Mouse (Mus musculus) thymus, adult 2 months (tissue): ENCODE results near the gene Oosp3. TPM values are rescaled to one million over a fixed set of nuclear protein-coding genes. Genes with fewer than 3 reads are reported as not detected.

Source experiments
- DNase-seq: peaks from one replicate; pipeline ENCODE4 v3.0.0; 2021
- H3K27ac ChIP-seq: fragments of 200-500 bp; 2 replicates; pipeline ENCODE4 v1.5.1; 2012; ENCODE audit warnings: low read length, control low read depth; ENCODE audit not compliant: control insufficient read depth, insufficient read depth
- H3K27me3 ChIP-seq: fragments of 200-500 bp; 2 replicates; pipeline ENCODE4 v1.6.1; 2012; ENCODE audit warnings: mild to moderate bottlenecking, low read length, moderate library complexity, mixed read lengths; ENCODE audit not compliant: control insufficient read depth, insufficient read depth
- H3K36me3 ChIP-seq: fragments of 200-500 bp; 2 replicates; pipeline ENCODE4 v1.6.1; 2012; ENCODE audit warnings: mild to moderate bottlenecking, low read length, moderate library complexity; ENCODE audit not compliant: control insufficient read depth, insufficient read depth
- H3K4me1 ChIP-seq: fragments of 200-500 bp; replicated peaks from 2 replicates; pipeline ENCODE4 v1.6.1; 2012; ENCODE audit warnings: low read length; ENCODE audit not compliant: control insufficient read depth, insufficient read depth
- H3K4me3 ChIP-seq: fragments of 200-500 bp; 2 replicates; pipeline ENCODE4 v1.5.1; 2012; ENCODE audit warnings: mild to moderate bottlenecking, low read length, control low read depth, moderate library complexity; ENCODE audit not compliant: control insufficient read depth, insufficient read depth
- CTCF ChIP-seq: fragments of 200-500 bp; IDR thresholded peaks from 2 replicates; pipeline ENCODE4 v1.5.1; 2012; ENCODE audit warnings: mild to moderate bottlenecking, control low read depth, low read length, moderate library complexity, borderline replicate concordance; ENCODE audit not compliant: control insufficient read depth, poor library complexity, insufficient read depth; ENCODE audit errors: extremely low read depth
- POLR2A ChIP-seq: fragments of 200-500 bp; IDR thresholded peaks from 2 replicates; pipeline ENCODE4 v1.6.1; 2012; ENCODE audit warnings: mild to moderate bottlenecking, low read length, control low read depth, moderate library complexity; ENCODE audit not compliant: control insufficient read depth, poor library complexity, insufficient read depth; ENCODE audit errors: extremely low read depth
- WGBS: fragments of 180-500 bp; shearing (Covaris S2); methylation state at CpG from one replicate; pipeline ENCODE4 v1.1.7; 2018; 5-methylcytosine and 5-hydroxymethylcytosine counted together
- polyA plus RNA-seq: library from polyadenylated mRNA; depleted of rRNA; stranded (reverse); fragments of >200 nt; gene quantifications from 2 replicates; pipeline ENCODE4 v1.2.3, GENCODE M21; 2012

Gene Oosp3
- polyA plus RNA-seq, 1 experiment, result not detected

DNA sequence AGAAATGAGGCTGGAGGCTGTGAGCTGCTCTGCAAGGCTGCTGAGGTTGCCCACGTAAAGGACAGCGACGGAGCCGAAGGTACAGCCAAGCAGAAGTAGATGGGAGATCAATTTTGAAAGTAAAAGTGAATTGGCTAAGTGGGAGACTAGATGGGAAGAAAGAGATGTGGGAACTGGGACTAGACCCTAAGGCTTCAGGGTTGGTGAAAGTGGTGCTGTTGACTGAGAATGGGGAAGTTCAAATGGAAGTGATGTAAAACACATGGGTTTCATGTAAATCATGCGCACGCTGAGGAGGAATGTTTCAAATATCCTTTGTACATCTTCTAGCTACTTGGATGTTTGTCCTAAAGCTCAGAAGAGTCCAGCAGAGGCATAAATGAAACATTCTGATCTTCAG is 1.5 kb downstream of the Oosp3 start:
- H3K27me3 ChIP-seq, result no peaks in the 10 kb centered on the region
- no peak overlapping the region for H3K4me3 ChIP-seq
- no peak overlapping the region for H3K27ac ChIP-seq
- no peaks in the 10 kb centered on the region for H3K36me3 ChIP-seq
- H3K4me1 ChIP-seq, result no peaks in the 10 kb centered on the region
- no peak for DNase-seq
- no peak for TF ChIP-seq POLR2A
- TF ChIP-seq CTCF, result no peak
- 78% methylated on average over 6 of the region's 6 CpGs for WGBS

DNA sequence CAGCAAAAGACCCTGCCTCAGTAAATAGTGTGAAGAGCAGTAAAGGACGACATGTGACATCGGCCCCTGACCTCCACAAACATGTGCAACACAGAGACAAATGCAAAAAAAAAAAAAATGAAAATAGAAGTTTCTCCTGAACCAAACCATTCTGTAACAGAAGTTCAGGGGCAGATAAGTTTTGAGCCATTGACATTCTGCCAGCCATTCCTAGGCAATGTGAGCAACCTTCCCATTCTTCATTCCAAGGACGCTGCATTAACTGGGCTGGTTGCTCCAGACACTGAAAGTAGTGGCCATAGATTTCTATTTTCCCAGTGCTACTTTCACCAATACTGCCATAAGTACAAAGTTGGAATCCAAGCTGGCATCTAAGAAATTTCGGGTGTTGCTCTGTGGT is 15.6 kb downstream of the Oosp3 start:
- no peaks in the 10 kb centered on the region for H3K27me3 ChIP-seq
- 93% methylated on average over 4 of the region's 4 CpGs for WGBS
- no peak overlapping the region for H3K4me3 ChIP-seq
- no peak for DNase-seq
- H3K4me1 ChIP-seq, result no peaks in the 10 kb centered on the region
- H3K27ac ChIP-seq, result no peak overlapping the region
- TF ChIP-seq POLR2A (no peak), CTCF (no peak)
- H3K36me3 ChIP-seq, result no peaks in the 10 kb centered on the region

DNA sequence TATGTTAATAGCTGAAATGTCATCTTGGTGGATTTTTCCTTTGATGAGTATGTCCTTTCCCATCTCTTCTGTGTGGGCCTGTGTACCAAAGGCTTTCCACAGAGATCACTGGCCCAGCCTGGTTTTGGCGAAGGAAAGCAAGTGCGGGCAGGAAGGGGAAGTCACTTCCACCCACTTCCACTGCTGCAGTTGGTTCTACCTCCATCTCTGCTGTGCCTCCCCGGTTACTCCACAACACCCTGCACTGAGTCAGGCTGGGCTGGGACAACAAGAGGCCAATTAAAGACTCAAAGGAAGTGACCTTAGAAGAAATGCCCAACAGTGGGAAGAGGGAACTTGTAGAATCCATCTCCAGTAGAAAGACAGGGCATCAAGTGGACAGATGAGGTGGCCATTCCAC is 23.2 kb downstream of the Oosp3 start:
- no peaks in the 10 kb centered on the region for H3K4me1 ChIP-seq
- no peaks in the 10 kb centered on the region for H3K36me3 ChIP-seq
- H3K27me3 ChIP-seq, result no peaks in the 10 kb centered on the region
- no peak overlapping the region for H3K4me3 ChIP-seq
- H3K27ac ChIP-seq, result no peak overlapping the region
- no peak for TF ChIP-seq CTCF
- no peak for TF ChIP-seq POLR2A
- no peak for DNase-seq
- 31% methylated on average over 3 of the region's 3 CpGs for WGBS

DNA sequence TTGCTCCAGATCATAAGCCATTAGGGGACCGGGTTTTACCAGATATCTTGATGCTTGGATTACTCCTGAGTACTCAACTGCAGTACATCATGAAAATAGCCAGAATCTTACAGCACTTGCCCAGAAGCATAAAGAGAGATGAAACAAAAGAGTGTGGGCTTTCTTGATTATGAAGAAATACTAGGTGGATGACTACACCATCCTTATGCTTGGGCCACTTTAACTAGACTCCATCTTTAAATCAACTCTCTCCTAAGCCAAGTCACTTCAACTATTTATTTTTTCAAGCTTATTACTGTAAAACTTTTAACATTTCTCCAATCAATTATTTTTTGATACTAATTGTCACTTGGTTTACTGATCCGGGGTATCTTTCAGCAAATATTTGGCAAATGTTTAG is 27.0 kb downstream of the Oosp3 start:
- Histone ChIP-seq H3K4me1 (no peaks in the 10 kb centered on the region), H3K27me3 (no peaks in the 10 kb centered on the region), H3K4me3 (no peak overlapping the region), H3K36me3 (no peaks in the 10 kb centered on the region), H3K27ac (no peak overlapping the region)
- DNase-seq, result no peak
- no peak for TF ChIP-seq POLR2A
- no peak for TF ChIP-seq CTCF
- 98% methylated on average over 2 of the region's 2 CpGs for WGBS

DNA sequence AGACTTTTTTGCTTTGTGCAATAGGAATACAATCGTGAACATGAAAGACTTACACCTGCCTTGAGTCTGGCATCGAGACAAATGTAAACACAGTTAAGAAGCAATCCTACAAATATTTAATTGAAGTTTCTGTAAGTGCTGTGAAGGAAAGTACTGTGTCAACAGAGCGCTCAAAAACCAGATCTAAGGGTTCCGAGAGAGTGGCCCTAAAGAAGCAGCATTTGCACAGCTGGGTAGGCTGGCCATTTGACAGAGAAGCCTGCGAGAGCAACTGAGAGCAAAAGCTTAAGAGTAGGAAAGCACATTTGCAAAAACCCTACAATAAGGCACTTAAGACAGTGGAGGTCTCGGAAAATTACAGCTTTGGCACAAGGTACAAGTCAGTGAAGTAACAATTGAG is 27.4 kb downstream of the Oosp3 start:
- H3K27me3 ChIP-seq, result no peaks in the 10 kb centered on the region
- no peak overlapping the region for H3K27ac ChIP-seq
- H3K36me3 ChIP-seq, result no peaks in the 10 kb centered on the region
- H3K4me3 ChIP-seq, result no peak overlapping the region
- 94% methylated on average over 6 of the region's 6 CpGs for WGBS
- H3K4me1 ChIP-seq, result no peaks in the 10 kb centered on the region
- no peak for DNase-seq
- no peak for TF ChIP-seq POLR2A
- no peak for TF ChIP-seq CTCF

DNA sequence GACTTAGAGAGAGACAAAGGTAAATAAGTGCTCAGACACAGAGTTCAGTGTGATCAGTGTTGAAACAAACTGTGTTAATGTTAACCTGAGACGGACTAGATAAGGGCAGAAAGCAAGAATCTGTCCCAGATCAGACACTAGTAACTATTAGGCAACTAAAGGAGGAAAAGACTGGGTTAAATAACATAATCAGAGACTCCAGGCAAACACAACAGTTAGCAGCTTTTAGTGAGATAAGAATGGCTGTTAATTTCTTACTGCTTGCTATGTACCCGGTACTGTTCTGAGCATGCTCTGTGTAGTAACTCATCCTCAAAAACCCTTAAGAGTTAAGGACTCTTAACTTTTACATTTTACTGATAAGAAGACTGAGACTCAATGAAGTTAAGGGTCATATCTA is 29.1 kb downstream of the Oosp3 start:
- no peak overlapping the region for H3K4me3 ChIP-seq
- TF ChIP-seq CTCF, result no peak
- no peak for TF ChIP-seq POLR2A
- H3K36me3 ChIP-seq, result no peaks in the 10 kb centered on the region
- no peak overlapping the region for H3K27ac ChIP-seq
- no peaks in the 10 kb centered on the region for H3K4me1 ChIP-seq
- H3K27me3 ChIP-seq, result no peaks in the 10 kb centered on the region
- no peak for DNase-seq
- 98% methylated on average over 2 of the region's 2 CpGs for WGBS

DNA sequence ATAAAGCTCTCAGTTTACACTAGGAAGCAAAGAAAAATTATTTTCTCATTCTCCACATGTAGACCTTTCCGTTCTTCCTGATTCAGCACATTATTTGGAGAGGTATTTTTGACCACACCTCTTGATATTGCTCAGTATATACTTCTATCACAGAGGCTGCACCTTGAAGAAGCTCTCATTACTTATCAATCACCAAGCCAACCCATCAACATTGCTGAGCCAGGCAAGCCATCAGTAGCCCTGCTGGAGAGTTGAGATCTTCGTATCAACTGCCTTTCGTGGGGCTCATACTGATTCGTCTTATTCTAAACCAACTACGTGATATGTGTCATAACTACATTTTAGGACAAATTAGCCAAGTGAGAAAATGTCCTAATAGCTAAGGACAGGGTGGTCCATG is 30.4 kb downstream of the Oosp3 start:
- Histone ChIP-seq H3K4me3 (no peak overlapping the region), H3K36me3 (no peaks in the 10 kb centered on the region), H3K27ac (no peak overlapping the region), H3K27me3 (no peaks in the 10 kb centered on the region), H3K4me1 (no peaks in the 10 kb centered on the region)
- DNase-seq, result no peak
- WGBS, result 96% methylated on average over 5 of the region's 5 CpGs
- no peak for TF ChIP-seq POLR2A
- TF ChIP-seq CTCF, result no peak

DNA sequence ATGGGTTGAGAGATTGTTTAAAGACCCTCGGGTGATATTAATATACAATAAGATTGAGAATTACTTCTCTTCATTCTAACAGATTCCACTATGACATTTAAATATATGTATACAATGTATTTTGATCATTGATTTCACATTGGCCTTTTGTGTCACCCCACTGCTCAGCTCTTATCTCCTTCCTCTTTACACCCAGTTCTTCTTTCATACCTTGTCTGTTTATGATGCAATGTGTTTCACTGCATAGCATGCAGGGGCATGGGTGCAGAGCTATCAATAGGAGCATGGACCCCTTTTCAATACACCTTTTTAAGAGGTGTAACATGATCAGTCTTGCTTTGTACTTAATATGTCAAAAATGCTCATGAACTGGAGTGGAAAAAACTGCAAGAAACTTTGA is 33.4 kb downstream of the Oosp3 start:
- no peak for DNase-seq
- H3K4me3 ChIP-seq, result no peak overlapping the region
- no peaks in the 10 kb centered on the region for H3K36me3 ChIP-seq
- H3K4me1 ChIP-seq, result no peaks in the 10 kb centered on the region
- TF ChIP-seq CTCF (no peak), POLR2A (no peak)
- H3K27ac ChIP-seq, result no peak overlapping the region
- WGBS, result 93% methylated on average over 1 of the region's 1 CpGs
- H3K27me3 ChIP-seq, result no peaks in the 10 kb centered on the region
